Mouse (Mus musculus): ENCODE results near the gene Fam8a1.
A peak's percentile ranks its signal among the peaks of the same experiment; 100 is the strongest.

GRCm38 (mm10) chr13:46703138-46703537 lies 33.8 kb downstream of the Fam8a1 start:
- TF ChIP-seq CTCF (conservative IDR thresholded peaks at IDR 0.05 in 1 of 2, IDR thresholded peaks at IDR 0.05 in 1 of 2; ENCODE audit: low read depth in 2 of 2, low read length in 2 of 2) (peak in 1 of 2 experiments; percentile 34; a peak in 2 of 4 replicates), MEF2A (IDR thresholded peaks at IDR 0.05; ENCODE audit: borderline replicate concordance, low read depth, low read length) (no peak), UBTF (IDR thresholded peaks at IDR 0.05; ENCODE audit: low read depth, low read length) (no peak), POLR2AphosphoS2 (IDR thresholded peaks at IDR 0.05; ENCODE audit: low read depth, low read length) (no peak), EP300 (IDR thresholded peaks at IDR 0.05; ENCODE audit: low read length) (no peak), POLR2A (IDR thresholded peaks at IDR 0.05; ENCODE audit: low read depth, low read length) (no peak), JUND (conservative IDR thresholded peaks at IDR 0.05; ENCODE audit: low read depth, low read length) (no peak)

Measured in CH12.LX (cell line).